Mouse (Mus musculus) MEL (cell line): ENCODE results near the gene Sphkap. TPM values are rescaled to one million over a fixed set of nuclear protein-coding genes. Genes with fewer than 3 reads are reported as not detected.

ENCODE experiments used
- DNase-seq: peaks from one replicate; pipeline ENCODE4 v3.0.0; 2011; ENCODE audit warnings: low read depth, low spot score
- H3K27ac ChIP-seq: 2 replicates; pipeline ENCODE4 v1.5.1; 2012; ENCODE audit warnings: low read depth, mild to moderate bottlenecking, control low read depth, low read length, moderate library complexity; ENCODE audit not compliant: control insufficient read depth
- H3K27me3 ChIP-seq, 2 experiments: fragments of 150-350 bp in 1 of 2; sonication (generic) in 1 of 2; 2 replicates each; pipeline ENCODE4 v1.6.1; 2012; ENCODE audit warnings: low read length in 2 of 2, mild to moderate bottlenecking in 2 of 2, improper control_type of control experiment in 1 of 2, moderate library complexity in 1 of 2; ENCODE audit not compliant: insufficient read depth in 2 of 2, control insufficient read depth in 1 of 2
- H3K36me3 ChIP-seq, 2 experiments: 2 replicates each; pipeline ENCODE4 v1.6.1; 2012 to 2014; ENCODE audit warnings: low read length in 2 of 2, improper control_type of control experiment in 1 of 2, inconsistent platforms in 1 of 2, mild to moderate bottlenecking in 1 of 2; ENCODE audit not compliant: insufficient read depth in 2 of 2, control insufficient read depth in 1 of 2
- H3K4me1 ChIP-seq, 2 experiments: fragments of 150-350 bp in 1 of 2; sonication (generic) in 1 of 2; 2 replicates each; pipeline ENCODE4 v1.6.1; 2012; ENCODE audit warnings: low read length in 2 of 2, improper control_type of control experiment in 1 of 2, mild to moderate bottlenecking in 1 of 2; ENCODE audit not compliant: insufficient read depth in 2 of 2, control insufficient read depth in 1 of 2
- H3K4me3 ChIP-seq, 2 experiments: fragments of 150-350 bp in 1 of 2; sonication (generic) in 1 of 2; 2 replicates each; pipeline ENCODE4 v1.5.1; 2012; ENCODE audit warnings: low read depth in 2 of 2, low read length in 2 of 2, mild to moderate bottlenecking in 2 of 2, moderate library complexity in 2 of 2, control low read depth in 1 of 2, improper control_type of control experiment in 1 of 2; ENCODE audit not compliant: control insufficient read depth in 1 of 2, insufficient read depth in 1 of 2
- H3K79me2 ChIP-seq: 2 replicates; pipeline ENCODE4 v1.6.1; 2012; ENCODE audit warnings: mild to moderate bottlenecking, low read length, moderate library complexity; ENCODE audit not compliant: control insufficient read depth, poor library complexity, insufficient read depth
- H3K9ac ChIP-seq: 2 replicates; pipeline ENCODE4 v1.6.1; 2012; ENCODE audit warnings: low read depth, mild to moderate bottlenecking, control low read depth, low read length, moderate library complexity; ENCODE audit not compliant: control insufficient read depth, poor library complexity, severe bottlenecking
- H3K9me3 ChIP-seq: fragments of 150-350 bp; sonication (generic); replicated peaks from 2 replicates; pipeline ENCODE4 v1.6.1; 2012; ENCODE audit warnings: mild to moderate bottlenecking, low read length, improper control_type of control experiment, moderate library complexity; ENCODE audit not compliant: insufficient read depth
- BHLHE40 ChIP-seq: IDR thresholded peaks from 2 replicates; pipeline ENCODE4 v1.6.1; 2012; ENCODE audit warnings: low read depth, mild to moderate bottlenecking, inconsistent platforms, low read length, improper control_type of control experiment, borderline replicate concordance
- CHD1 ChIP-seq: IDR thresholded peaks from 2 replicates; pipeline ENCODE4 v1.6.1; 2012; ENCODE audit warnings: low read depth, mild to moderate bottlenecking, inconsistent platforms, low read length, improper control_type of control experiment
- CHD2 ChIP-seq: IDR thresholded peaks from 2 replicates; pipeline ENCODE4 v1.6.1; 2011; ENCODE audit warnings: low read length, improper control_type of control experiment
- EP300 ChIP-seq, 2 experiments: IDR thresholded peaks; 2 replicates each; pipeline ENCODE4 v1.6.1; 2011; ENCODE audit warnings: improper control_type of control experiment in 2 of 2, low read length in 2 of 2, low read depth in 1 of 2, mild to moderate bottlenecking in 1 of 2
- GABPA ChIP-seq: IDR thresholded peaks from 2 replicates; pipeline ENCODE4 v1.6.1; 2012; ENCODE audit warnings: low read depth, mild to moderate bottlenecking, inconsistent platforms, low read length, improper control_type of control experiment, moderate library complexity
- GATA1 ChIP-seq: IDR thresholded peaks from 2 replicates; pipeline ENCODE4 v1.6.1; 2011; ENCODE audit warnings: low read depth, low read length, improper control_type of control experiment
- HCFC1 ChIP-seq: IDR thresholded peaks from 2 replicates; pipeline ENCODE4 v1.6.1; 2012; ENCODE audit warnings: low read depth, mild to moderate bottlenecking, inconsistent platforms, low read length, improper control_type of control experiment, moderate library complexity
- KAT2A ChIP-seq: conservative IDR thresholded peaks from 2 replicates; pipeline ENCODE4 v1.6.1; 2012; ENCODE audit warnings: low read depth, low read length, improper control_type of control experiment, inconsistent platforms
- MAFK ChIP-seq: IDR thresholded peaks from 2 replicates; pipeline ENCODE4 v1.6.1; 2011; ENCODE audit warnings: low read depth, mild to moderate bottlenecking, low read length, improper control_type of control experiment, borderline replicate concordance
- MYB ChIP-seq: IDR thresholded peaks from 2 replicates; pipeline ENCODE4 v1.6.1; 2011; ENCODE audit warnings: mild to moderate bottlenecking, low read depth, low read length, improper control_type of control experiment
- MYC ChIP-seq: IDR thresholded peaks from 2 replicates; pipeline ENCODE4 v1.6.1; 2011; ENCODE audit warnings: low read depth, mild to moderate bottlenecking, low read length, improper control_type of control experiment, moderate library complexity
- POLR2A ChIP-seq, 2 experiments: IDR thresholded peaks; 2 replicates each; pipeline ENCODE4 v1.6.1; 2011 to 2012; ENCODE audit warnings: low read length in 2 of 2, mild to moderate bottlenecking in 2 of 2, control low read depth in 1 of 2, improper control_type of control experiment in 1 of 2, low read depth in 1 of 2, moderate library complexity in 1 of 2; ENCODE audit not compliant: control insufficient read depth in 1 of 2, insufficient read depth in 1 of 2, poor library complexity in 1 of 2
- POLR2AphosphoS2 ChIP-seq: IDR thresholded peaks from 2 replicates; pipeline ENCODE4 v1.6.1; 2011; ENCODE audit warnings: low read length, improper control_type of control experiment
- POLR2AphosphoS5 ChIP-seq: IDR thresholded peaks from 2 replicates; pipeline ENCODE4 v1.6.1; 2012; ENCODE audit warnings: low read depth, borderline replicate concordance, mild to moderate bottlenecking, inconsistent platforms, low read length, moderate library complexity, mixed read lengths
- RAD21 ChIP-seq: IDR thresholded peaks from 2 replicates; pipeline ENCODE4 v1.6.1; 2011; ENCODE audit warnings: mild to moderate bottlenecking, low read depth, low read length, improper control_type of control experiment
- SIN3A ChIP-seq: IDR thresholded peaks from 2 replicates; pipeline ENCODE4 v1.6.1; 2012; ENCODE audit warnings: low read length, improper control_type of control experiment, inconsistent platforms
- SMC3 ChIP-seq: IDR thresholded peaks from 2 replicates; pipeline ENCODE4 v1.6.1; 2011; ENCODE audit warnings: low read depth, low read length, improper control_type of control experiment
- TBP ChIP-seq: IDR thresholded peaks from 2 replicates; pipeline ENCODE4 v1.8.0; 2011; ENCODE audit warnings: low read depth, low read length, improper control_type of control experiment
- TCF12 ChIP-seq: IDR thresholded peaks from 2 replicates; pipeline ENCODE4 v1.6.1; 2014; ENCODE audit warnings: low read depth, mild to moderate bottlenecking, inconsistent platforms, low read length, improper control_type of control experiment, moderate library complexity
- USF1 ChIP-seq: IDR thresholded peaks from 2 replicates; pipeline ENCODE4 v1.6.1; 2014; ENCODE audit warnings: low read depth, mild to moderate bottlenecking, inconsistent platforms, low read length, improper control_type of control experiment, moderate library complexity
- USF2 ChIP-seq, 2 experiments: IDR thresholded peaks; 2 replicates each; pipeline ENCODE4 v1.6.1; 2011 to 2012; ENCODE audit warnings: improper control_type of control experiment in 2 of 2, low read length in 2 of 2, borderline replicate concordance in 1 of 2, inconsistent platforms in 1 of 2, low read depth in 1 of 2, mild to moderate bottlenecking in 1 of 2; ENCODE audit not compliant: insufficient read depth in 1 of 2
- ZNF384 ChIP-seq: IDR thresholded peaks from 2 replicates; pipeline ENCODE4 v1.6.1; 2012; ENCODE audit warnings: low read depth, mild to moderate bottlenecking, inconsistent platforms, low read length, improper control_type of control experiment
- polyA plus RNA-seq, 2 experiments: library from polyadenylated mRNA; stranded (reverse) in 1 of 2; unstranded in 1 of 2; fragments of >175 nt in 1 of 2; fragments of >200 nt in 1 of 2; gene quantifications; 2 replicates each; pipeline versions ENCODE4 v1.2.1 to v1.2.4; 2012; ENCODE audit warnings: low replicate concordance in 2 of 2, low read depth in 1 of 2; ENCODE audit not compliant: insufficient read length in 2 of 2, insufficient read depth in 1 of 2, missing spikeins in 1 of 2
- total RNA-seq: library from RNA; depleted of rRNA; stranded (reverse); fragments of 300-350 nt; gene quantifications from 2 replicates; pipeline ENCODE4 v1.2.3, GENCODE M21; 2012

Sphkap gene
- total and polyA plus RNA-seq, 3 experiments, result not detected

GRCm38 (mm10) chr1:83224423-83224960 is 183.5 kb downstream of the Sphkap start:
- Histone ChIP-seq H3K36me3 (no peaks in the 10 kb centered on the region), H3K9ac (no peak overlapping the region), H3K79me2 (no peaks in the 10 kb centered on the region), H3K4me1 (no peaks in the 10 kb centered on the region), H3K4me3 (no peak overlapping the region), H3K27me3 (no peaks in the 10 kb centered on the region), H3K9me3 (no peaks in the 10 kb centered on the region), H3K27ac (no peak overlapping the region)
- no peak for TF ChIP-seq TCF12
- TF ChIP-seq ZNF384, result no peak
- TF ChIP-seq CHD2, result no peak
- DNase-seq, result no peak

GRCm38 (mm10) chr1:83223072-83223471 is 184.9 kb downstream of the Sphkap start:
- H3K4me3 ChIP-seq, result no peak overlapping the region

DNA sequence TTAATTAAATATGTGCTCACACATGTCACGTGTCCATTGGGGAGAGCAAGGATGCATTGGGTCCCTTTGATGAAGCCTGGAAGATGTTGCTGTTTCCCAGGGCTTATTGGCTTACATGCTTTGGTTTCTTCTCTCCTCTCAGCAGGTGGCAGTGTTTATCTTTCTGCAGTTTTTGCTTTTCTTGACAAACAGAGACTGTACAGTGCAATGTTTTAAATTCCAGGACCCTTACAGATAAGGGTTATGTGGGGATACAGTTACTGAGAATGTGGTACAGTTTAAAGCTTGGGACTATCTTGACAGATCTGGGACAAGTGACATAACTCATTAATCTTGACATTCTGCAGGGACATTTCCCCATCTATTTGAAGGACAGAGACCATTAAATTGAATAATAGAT is 189.7 kb downstream of the Sphkap start:
- Histone ChIP-seq H3K4me3 (no peak overlapping the region), H3K9ac (no peak overlapping the region), H3K27ac (no peak overlapping the region), H3K9me3 (no peaks in the 10 kb centered on the region), H3K79me2 (no peaks in the 10 kb centered on the region), H3K36me3 (no peaks in the 10 kb centered on the region), H3K4me1 (no peaks in the 10 kb centered on the region), H3K27me3 (no peaks in the 10 kb centered on the region)
- no peak for DNase-seq
- no peak for TF ChIP-seq MYB
- TF ChIP-seq SMC3, result no peak

More at GRCm38 (mm10) chr1:83223072-83223471, 184.9 kb downstream of the Sphkap start:
- Histone ChIP-seq H3K9ac (no peak overlapping the region), H3K79me2 (no peaks in the 10 kb centered on the region), H3K36me3 (no peaks in the 10 kb centered on the region), H3K9me3 (no peaks in the 10 kb centered on the region), H3K27ac (no peak overlapping the region), H3K27me3 (no peaks in the 10 kb centered on the region), H3K4me1 (no peaks in the 10 kb centered on the region)
- no peak for TF ChIP-seq GABPA
- no peak for TF ChIP-seq MAFK
- TF ChIP-seq POLR2A (IDR thresholded peaks at IDR 0.05; ENCODE audit: control insufficient read depth in 1 of 2, insufficient read depth in 1 of 2, low read depth in 1 of 2, low read length in 2 of 2, poor library complexity in 1 of 2), result no peak
- TF ChIP-seq POLR2AphosphoS5, result no peak
- no peak for TF ChIP-seq EP300 (IDR thresholded peaks at IDR 0.05; ENCODE audit: low read depth in 1 of 2, low read length in 2 of 2)
- no peak for TF ChIP-seq RAD21
- no peak for TF ChIP-seq ZNF384
- TF ChIP-seq BHLHE40, result no peak
- TF ChIP-seq KAT2A, result no peak
- TF ChIP-seq SIN3A, result no peak
- no peak for TF ChIP-seq CHD1
- no peak for TF ChIP-seq USF2 (IDR thresholded peaks at IDR 0.05; ENCODE audit: borderline replicate concordance in 1 of 2, insufficient read depth in 1 of 2, low read depth in 1 of 2, low read length in 2 of 2)
- TF ChIP-seq TBP, result no peak
- TF ChIP-seq USF1, result no peak
- no peak for TF ChIP-seq HCFC1
- no peak for TF ChIP-seq POLR2AphosphoS2
- TF ChIP-seq GATA1, result no peak
- TF ChIP-seq SMC3, result no peak
- TF ChIP-seq TCF12, result no peak
- TF ChIP-seq MYC, result no peak
- no peak for DNase-seq
